Mouse (Mus musculus): ENCODE measurements around the gene Nt5c3b.

Nt5c3b gene

DNA sequence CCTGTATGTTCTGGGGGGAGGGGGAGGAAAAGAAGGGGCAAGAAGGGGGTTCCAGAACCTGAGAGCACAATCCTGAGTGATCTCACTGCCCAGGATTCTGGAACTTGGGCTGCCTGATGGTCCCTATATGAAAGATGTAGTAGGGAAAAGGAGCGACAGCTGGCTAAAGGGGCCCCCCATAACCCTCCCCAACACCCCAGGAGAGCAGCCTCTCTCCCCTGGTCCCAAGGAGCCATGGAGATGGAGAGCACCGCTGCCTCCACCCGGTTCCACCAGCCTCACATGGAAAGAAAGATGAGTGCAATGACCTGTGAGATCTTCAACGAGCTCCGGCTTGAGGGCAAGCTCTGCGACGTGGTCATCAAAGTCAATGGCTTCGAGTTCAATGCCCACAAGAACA is at the start of gene Nt5c3b, which contains the start of gene Klhl10:
TSS of gene Nt5c3b (minus strand) at position 12 of the 400 bp plus-strand sequence.
TSS of gene Klhl10 (plus strand) at position 121 of the 400 bp plus-strand sequence.
- no peak for DNase-seq (ENCODE audit: low spot score in 2 of 2)

DNA sequence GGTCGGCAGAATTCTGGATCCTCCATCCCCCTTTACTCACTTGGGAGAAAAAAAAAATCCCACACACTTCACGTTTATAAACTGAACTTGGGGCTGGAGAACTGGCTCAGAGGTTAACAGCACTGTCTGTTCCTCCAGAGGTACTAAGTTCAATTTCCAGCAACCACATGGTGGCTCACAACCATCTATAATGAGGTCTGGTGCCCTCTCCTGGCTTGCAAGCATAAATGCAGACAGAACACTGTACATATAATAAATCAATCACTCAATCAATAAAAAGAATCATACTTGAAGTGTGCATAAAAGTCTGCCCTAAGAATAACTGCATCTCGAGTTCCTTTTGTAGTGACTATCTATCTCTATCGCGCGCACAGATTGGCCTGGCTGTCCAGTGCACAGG is 49.3 kb upstream of the Nt5c3b start:
- DNase-seq (ENCODE audit: low spot score in 2 of 2) = no peak

DNA sequence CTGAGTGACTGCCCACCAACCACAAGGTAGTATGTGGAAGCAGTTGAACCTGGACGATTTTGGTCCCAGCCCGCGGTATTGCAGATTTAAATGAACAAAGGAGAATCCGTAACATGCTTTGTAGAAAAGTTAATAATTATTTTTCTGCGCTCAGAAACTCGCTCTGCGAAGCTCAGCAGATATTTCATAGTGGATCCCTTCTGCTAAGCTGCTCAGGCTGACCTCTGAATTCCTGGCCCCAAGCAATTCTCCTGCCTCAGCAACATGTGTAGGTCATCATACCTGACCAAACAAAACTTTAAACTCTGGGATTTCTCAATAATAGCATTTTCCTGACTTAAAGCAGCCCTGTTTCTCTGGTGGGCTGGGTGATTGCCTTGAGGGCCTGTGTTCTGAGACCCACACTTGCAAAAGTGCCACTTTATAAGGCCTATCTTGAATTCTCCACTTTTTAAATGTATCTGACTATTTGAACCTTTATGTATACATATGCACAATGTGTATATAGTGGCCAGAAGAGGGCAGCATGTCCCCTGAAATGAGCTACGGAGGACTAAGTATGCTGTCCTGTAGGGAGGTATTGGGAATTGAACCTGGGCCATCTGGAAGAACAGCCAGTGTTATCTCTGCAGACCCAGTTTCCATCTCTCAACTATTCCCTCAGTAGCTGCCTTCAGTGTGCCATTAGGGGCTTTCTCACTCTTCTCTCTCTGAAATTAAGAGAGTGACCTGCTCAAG is 44.4 kb upstream of the Nt5c3b start:
- peak in 1 of 2 experiments; percentile 19 for DNase-seq (ENCODE audit: low spot score in 2 of 2)

DNA sequence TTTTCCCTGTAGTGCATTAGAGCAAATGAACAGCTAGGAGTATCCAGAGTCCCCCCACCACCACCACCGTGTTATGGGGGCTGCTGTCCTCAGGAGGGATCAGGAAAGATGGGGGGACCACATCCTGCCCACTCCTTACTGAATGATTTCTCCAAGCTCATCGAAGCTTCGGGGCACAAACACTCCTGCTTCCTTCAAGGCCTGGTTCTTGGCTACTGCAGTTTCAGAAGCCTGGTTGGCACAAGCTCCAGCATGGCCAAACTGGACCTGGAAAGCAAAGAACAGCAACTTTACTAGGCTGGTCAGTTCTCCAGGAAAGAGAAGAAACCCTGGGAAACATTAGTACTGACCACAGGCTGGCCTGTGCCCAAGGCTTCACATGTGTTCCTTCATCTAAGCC is 42.9 kb upstream of the Nt5c3b start:
- no peak for DNase-seq (ENCODE audit: low spot score in 2 of 2)

DNA sequence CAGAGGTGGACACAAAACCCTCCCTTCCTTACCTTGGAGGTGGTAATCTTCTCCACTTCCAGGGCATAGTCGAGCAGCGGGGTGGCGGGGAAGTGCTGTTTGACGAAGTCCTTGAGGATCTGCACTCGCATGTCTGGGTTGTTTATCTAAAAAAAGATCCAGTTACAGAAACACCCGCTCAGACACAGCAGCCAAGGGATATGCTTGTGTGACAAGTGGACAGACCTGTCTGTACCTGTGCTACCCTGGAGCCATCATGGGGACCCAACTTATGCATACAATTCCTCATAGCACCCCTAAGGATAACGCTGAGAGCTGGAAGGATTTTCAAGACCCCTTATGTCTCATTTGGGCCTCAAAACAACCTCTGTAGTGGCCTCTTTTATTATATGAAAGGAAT is 37.5 kb upstream of the Nt5c3b start:
- DNase-seq (ENCODE audit: low spot score in 2 of 2) = no peak

DNA sequence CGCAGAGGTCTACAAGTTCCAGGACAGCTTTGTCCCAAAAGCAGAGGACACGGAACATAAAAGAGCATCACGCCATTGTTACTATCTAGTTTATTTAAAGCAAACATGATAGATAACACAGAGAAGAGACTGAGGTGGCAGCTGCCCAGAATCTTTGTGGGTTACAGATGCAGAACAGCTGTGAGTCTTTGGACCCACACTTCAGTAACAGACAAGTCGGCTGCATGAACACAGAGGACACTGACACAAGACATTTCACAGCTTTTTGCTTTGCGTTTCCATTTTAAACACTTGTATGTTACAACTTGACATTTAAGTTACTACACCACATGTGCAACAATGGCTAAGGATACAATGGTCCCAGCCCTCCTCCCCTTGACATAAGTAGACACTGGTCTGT is 34.7 kb upstream of the Nt5c3b start:
- DNase-seq (ENCODE audit: low spot score in 2 of 2) = no peak

DNA sequence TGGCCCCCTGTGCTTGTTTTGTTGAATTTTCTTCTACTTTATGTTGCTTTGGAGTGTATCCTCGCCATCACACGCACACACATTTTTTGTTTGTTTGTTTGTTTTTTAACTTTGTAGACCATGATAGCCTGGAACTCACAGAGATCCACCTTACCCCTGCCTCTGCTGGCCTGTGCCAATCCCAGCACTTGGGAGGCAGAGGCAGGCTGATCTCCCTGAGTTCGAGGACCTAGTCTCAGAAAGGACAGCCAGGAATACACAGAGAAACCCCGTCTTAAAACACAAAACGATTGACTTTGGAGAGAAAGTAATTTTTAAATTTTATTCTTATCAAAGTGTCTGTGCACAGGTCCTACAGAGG is 31.3 kb upstream of the Nt5c3b start:
- no peak for DNase-seq (ENCODE audit: low spot score in 2 of 2)

DNA sequence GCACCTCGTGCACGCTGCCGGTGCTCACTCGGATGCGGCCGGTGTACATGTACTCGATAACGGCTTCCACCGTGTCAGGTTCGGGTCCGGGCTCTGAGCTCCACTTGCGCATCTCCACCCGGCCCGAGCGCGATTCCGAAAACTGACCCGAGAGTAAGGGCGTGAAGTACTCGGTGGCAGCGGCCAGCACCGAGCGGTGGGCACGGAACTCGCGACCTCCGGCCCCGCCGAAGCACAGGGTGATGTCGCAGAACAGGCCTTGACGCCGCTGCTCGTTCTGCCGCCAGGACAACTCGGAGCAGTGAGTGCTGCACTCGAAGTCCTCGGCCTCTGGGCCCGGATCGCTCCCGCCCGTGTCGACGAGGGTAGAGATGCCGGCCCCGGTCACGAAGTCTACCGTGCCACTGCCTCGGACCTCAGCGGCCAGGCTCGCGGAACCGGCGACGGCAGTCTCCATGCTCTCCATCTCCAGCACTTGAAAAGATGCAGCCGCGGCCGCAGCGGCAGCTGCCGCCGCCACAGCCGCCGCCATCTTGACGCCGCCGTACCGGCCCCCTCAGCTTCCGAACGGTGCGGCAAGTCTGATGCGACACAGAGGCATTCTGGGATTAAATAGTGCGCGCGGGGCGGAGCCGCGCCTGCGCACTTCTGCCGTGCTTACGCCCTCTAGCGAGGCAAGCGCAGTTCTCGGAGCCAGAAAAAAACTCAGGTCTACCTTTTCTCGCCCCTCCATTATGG is 30.8 kb upstream of the Nt5c3b start, which contains the start of gene Klhl11:
TSS of gene Klhl11 (minus strand) at position 545 of the 738 bp plus-strand sequence.
- peak; percentile 84 to 90 for DNase-seq (ENCODE audit: low spot score in 2 of 2)

DNA sequence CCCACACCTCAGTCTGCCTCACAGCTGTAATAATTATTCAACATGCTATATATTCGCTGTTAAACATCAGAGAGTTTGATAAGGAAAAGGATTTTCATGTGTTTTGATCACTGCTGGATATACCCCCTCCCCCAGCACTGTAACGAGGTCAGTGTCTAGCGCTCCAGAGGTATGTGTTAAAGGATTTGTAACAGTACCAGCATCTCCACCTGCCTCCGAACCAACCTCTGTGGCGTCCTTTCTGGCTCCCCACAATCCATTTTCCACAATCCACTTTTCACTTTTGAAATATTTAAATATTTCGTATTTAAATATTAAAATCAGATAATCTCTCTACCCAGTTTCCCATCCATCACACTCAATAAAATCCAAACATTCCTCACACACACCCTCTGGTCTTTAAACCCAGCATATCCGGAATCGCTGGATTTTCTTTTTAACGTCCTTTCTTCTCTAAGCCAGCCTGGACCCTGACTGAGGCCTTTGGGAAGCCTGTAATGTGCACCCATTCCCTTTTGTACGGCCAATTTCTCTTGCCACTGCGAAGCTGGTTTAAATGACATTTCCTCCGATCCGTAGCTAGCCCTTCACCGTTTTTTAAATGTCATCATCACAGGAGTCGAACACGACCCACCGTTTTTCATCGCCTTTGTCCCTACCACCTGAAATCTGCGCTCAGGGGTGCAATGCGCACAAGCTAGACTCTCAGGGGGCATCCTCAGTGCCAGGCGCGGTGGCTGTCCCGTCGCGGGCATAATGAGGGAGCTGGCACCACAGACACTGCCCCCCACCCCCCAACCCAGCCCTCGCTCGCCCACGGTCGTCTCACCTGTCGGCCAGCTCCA is 30.0 kb upstream of the Nt5c3b start:
- DNase-seq (ENCODE audit: low spot score in 2 of 2) = no peak

DNA sequence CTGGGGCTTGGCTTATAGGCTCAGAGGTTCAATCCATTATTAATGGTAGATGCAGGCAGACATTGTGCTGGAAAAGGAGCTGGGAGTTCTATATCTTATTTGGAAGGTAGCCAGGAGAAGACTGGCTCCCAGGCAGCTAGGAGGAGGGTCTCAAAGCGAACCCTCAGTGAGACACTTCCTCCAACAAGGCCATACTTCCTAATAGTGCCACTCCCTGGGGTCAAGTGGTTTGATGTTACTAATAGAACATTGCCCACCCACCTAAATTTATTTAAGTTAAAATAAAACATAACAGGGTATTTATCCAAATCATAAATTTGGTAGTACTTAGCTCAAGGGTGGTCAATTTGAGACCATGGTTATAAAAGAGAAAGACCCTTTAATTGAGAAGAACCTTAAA is 24.2 kb upstream of the Nt5c3b start:
- DNase-seq (ENCODE audit: low spot score in 2 of 2) = no peak

DNA sequence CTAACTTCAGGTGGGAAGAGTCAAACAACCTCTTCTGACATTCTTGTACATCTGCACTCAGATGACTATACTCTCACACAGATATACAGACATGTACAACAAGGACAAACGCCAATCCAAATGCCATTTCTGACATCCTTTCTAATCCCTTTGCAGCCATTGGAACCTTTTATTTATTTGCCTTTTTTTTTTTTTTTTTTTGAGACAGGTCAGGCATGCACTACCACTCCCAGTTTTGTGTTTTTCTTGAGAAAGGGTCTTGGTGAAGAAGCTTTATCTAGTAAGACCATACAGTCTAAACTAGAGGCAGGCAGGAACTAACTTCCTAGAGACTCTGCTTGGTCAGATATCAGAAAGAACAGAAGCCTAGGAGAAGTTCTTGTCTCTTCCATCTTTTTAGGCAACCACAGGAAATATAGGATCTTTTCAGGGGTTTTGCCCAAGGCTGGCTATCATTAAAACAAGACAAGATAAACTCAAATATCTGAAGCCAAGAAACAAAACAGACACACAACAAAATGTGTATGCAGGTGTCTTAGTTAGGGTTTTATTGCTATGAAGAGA is 23.7 kb upstream of the Nt5c3b start:
- no peak for DNase-seq (ENCODE audit: low spot score in 2 of 2)

DNA sequence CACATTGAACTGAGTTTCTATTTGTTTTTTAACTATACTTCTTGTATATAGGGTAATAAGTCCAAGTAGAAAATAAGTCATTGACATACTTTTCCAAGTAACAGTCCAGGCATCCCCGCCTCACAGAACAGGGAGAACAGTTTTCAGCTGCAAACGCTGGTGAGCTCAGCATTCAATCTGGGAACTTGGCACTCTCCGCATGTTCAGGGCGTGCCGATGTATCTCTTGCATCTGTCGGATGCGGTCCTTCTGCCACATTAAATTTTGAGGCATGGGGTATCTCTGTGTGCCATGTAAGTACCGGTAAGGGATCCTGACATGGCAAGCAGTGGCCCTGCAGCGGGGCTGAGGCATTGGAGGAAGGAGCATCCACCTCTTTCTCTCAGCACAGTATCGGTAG is 21.1 kb upstream of the Nt5c3b start:
- DNase-seq (ENCODE audit: low spot score in 2 of 2) = no peak

DNA sequence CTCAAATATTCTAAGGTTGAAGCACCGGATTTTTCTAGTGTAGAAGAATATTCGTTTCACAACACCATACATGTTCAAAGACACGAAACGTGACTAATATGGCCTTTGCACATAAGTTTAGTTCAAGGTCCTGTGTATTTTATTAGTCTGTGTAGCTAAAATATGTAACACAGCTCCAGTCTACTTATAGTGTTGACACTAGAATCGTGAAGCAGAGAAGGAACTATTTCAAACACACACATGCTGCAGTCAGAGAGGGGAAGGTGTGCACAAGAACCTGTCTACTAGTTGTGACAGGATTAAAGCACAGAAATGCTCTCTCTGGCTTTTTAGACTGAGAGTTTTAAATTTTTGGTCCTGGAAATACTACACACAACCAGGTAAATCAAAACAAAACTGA is 16.1 kb upstream of the Nt5c3b start:
- no peak for DNase-seq (ENCODE audit: low spot score in 2 of 2)

DNA sequence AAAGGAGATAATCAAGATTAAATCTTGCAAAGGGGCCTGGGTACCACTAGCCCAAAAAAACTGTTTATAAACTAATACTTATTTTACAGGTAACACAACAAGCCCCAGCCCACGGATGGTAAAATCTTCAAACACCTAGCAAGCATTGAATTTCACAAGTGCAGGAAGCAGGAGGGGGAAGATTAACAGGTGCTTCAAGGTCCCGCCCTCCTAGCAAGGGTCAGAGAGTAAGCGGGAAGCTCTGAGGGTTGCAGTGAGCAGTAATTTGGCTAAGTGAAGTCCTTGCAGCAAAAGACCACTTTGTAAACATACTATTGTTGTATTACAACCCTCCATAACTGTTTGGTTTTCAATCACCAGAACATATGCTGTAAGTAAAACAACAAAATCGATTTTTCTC is 15.6 kb upstream of the Nt5c3b start:
- no peak for DNase-seq (ENCODE audit: low spot score in 2 of 2)

DNA sequence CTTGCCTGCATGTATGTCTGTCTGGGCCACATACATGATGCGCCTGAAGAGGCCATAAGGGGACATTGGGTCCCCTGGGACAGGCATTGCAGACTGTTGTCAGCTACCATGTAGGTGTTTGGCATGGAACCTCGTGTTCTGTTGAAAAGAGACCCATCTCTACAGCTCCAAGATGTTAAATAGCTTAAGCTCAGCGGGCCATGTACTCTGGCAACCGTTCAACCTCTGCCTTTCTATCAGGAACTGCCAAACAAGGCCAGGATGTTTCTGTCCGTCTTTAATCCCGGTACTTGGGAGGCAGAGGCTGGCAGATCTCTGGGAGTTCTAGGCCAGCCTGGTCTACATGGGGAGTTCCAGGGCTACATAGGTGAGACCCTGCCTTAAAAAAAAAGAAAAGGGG is 1.0 kb upstream of the Nt5c3b start:
- DNase-seq (ENCODE audit: low spot score in 2 of 2) = no peak

DNA sequence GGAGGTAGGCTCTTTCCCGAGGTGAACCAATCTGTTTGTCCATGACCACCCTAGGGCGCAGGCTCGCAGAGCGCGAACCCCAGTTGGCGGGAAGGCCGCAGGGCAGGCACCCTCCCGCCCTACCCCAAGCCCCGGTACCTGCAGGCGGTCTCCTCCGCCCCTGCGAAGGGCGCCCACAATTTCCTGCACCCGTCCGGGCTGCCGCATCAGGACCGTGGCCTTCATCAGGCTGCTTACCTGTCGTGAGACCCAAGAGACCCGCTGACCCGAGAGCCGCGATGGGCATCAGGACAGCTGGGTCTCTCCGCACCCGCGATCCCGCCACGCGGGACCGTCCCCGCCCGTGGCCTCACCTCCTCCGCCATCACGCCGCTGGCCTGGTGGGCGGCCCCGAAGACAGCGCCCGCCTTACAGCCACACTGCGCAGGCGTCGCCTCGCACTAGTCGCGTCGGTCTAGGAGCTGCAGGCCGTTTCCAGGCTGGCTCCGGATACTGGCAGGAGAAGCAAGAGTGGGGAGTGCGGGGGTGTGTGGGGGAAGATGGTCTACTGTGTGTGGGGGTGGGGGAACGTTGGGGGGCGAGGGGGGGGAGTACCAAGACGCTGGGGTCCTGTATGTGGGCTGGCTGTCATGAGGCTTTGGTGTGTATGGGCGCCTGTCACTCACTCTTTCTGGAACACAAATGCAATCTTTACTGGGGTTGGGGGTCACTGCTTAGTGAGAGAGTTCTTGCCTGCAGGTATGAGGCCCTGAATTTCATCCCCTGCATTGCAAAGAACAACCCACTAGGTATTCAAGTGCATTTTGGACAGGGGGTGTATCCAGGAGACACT is 701 bp downstream of the Nt5c3b start:
- DNase-seq (ENCODE audit: low spot score in 2 of 2) = peak; percentile 63 to 75

DNA sequence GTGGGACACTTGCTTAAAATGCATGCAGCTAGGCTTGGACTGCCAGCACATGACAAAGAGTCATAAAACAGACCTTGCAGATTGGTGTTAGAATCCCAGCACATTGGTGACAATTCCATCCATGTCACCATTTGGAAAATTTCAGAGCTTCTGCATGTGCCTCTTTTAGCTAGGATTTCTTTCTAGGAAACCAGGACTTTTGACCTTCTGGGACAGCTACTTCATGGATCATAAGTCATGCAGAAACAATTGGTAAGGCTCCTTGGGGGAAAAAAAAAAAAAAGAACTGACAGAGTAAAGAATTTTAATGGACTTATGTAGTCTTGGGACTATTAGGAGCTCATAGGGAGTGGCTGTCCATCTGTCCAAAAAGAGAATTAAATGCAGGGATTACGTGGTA is 3.7 kb downstream of the Nt5c3b start:
- DNase-seq (ENCODE audit: low spot score in 2 of 2) = no peak

DNA sequence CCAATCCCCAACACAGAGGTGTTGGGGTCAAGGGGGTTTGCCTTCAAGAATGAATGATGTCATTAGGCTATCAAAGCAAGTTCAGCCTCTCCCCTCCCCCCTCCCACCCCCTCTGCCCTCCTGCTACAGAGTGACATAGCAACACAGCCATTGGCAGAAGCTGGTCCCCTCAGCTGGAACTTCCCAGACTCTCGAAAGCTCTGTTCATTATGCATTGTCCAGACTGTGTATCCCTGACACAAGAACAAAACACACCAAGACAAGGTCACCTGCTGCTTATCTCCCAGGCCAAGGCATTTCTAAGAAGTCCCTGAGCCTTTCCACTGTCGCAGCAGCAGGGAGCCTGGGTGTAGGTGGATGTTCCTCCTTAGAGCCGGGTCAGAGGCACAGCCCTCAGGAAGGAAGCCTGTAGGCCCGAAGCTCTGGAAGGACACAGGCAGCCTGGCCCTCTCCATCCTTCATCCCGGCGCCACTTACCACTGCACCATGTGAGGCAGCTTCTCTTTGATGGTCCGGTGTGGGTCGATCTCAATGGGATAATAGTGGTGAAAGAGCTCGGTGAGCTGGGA is 5.8 kb downstream of the Nt5c3b start:
- DNase-seq (ENCODE audit: low spot score in 2 of 2) = no peak

DNA sequence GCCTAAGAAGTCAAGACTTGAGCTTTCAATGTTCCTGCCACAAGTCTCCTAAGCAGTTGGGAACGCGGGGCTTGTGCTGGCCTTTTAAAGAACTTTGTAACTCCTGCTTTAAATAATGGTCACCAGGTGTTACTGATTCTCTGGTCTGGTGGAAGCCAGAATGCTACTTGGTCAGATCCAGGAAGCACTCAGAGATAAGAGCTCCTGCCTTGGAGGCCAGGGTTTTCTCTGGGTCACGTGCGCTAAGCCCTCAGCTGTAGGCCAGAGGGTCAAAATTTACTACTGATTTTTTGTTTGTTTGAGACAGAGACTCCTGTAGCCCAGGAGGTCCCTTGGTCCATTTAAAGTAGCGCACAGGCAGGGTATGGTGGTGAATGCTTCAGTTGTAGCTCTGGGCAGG is 9.6 kb downstream of the Nt5c3b start:
- no peak for DNase-seq (ENCODE audit: low spot score in 2 of 2)

DNA sequence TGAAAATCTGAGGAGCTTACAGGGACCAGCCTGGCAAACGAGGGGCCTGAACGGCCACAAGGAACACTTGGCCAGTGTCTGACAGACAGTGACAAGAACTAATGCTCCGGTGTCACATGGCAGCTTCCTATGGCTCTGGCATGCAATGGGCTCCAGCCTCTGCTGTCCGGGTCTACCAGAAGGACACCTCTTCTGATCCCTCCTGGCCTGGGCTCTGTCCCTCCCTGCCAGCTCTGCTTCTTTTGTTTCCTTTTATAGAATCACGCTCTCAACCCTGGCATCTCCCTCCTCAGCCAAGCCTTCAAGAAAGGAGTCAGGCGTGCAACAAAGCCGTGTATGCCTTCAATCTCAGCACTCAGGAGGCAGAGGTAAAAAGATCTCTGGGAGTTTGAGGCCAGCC is 11.6 kb downstream of the Nt5c3b start:
- no peak for DNase-seq (ENCODE audit: low spot score in 2 of 2)

Measured in spleen, postnatal 14 days (tissue).